Mouse (Mus musculus) myocyte (in vitro differentiated cells): Measurements from ENCODE around the gene Lrrc73.

Experiments used
- MYOD1 ChIP-seq, 3 experiments: IDR thresholded peaks; one replicate each; pipeline ENCODE4 v1.6.1; 2011; ENCODE audit warnings: control low read depth in 2 of 3, low read depth in 2 of 3, mild to moderate bottlenecking in 2 of 3, moderate library complexity in 1 of 3; ENCODE audit not compliant: insufficient read length in 2 of 3, control insufficient read depth in 1 of 3
- POLR2A ChIP-seq: IDR thresholded peaks from one replicate; pipeline ENCODE4 v1.6.1; 2011; ENCODE audit warnings: low read depth, mild to moderate bottlenecking, control low read depth, moderate library complexity; ENCODE audit not compliant: insufficient read length
- POLR2AphosphoS2 ChIP-seq: IDR thresholded peaks from one replicate; pipeline ENCODE4 v1.6.1; 2011; ENCODE audit warnings: low read depth, control low read depth; ENCODE audit not compliant: insufficient read length
- TCF12 ChIP-seq: IDR thresholded peaks from one replicate; pipeline ENCODE4 v1.6.1; 2011; ENCODE audit warnings: mild to moderate bottlenecking, control low read depth; ENCODE audit not compliant: poor library complexity, insufficient read depth, severe bottlenecking
- USF1 ChIP-seq: IDR thresholded peaks from one replicate; pipeline ENCODE4 v1.6.1; 2011; ENCODE audit warnings: low read depth, mild to moderate bottlenecking, control low read depth, moderate library complexity

DNA sequence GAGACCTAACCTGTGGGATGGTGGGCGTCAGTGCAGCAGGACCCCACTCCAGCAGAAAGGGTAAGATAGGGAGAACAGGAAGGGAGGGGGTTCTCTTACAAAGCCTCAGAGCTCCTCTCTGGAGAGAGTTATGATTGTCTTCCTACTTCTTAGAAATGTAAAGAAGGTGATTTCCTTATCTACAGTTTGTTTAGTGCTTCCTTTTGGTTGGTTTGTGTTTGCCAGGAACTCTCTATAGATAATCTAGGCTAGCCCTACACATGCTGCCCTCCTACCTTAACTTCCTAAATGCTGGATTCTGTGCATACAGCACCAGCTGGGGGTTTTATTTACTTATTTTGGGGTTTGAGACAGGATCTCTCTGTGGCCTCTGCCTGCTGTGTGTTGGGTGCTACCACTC, 17.3 kb upstream of the Lrrc73 start:
- TF ChIP-seq POLR2A (no peak), USF1 (no peak), TCF12 (no peak), MYOD1 (IDR thresholded peaks at IDR 0.05; ENCODE audit: control insufficient read depth in 1 of 3, insufficient read length in 2 of 3, low read depth in 2 of 3) (no peak), POLR2AphosphoS2 (no peak)
